Mouse (Mus musculus): Measurements from ENCODE around the gene Lck. TPM values are rescaled to one million over a fixed set of nuclear protein-coding genes. Genes with fewer than 3 reads are reported as not detected.

The Lck gene
- polyA plus RNA-seq, 1 experiment from 2014 or later = 3.1 TPM

DNA sequence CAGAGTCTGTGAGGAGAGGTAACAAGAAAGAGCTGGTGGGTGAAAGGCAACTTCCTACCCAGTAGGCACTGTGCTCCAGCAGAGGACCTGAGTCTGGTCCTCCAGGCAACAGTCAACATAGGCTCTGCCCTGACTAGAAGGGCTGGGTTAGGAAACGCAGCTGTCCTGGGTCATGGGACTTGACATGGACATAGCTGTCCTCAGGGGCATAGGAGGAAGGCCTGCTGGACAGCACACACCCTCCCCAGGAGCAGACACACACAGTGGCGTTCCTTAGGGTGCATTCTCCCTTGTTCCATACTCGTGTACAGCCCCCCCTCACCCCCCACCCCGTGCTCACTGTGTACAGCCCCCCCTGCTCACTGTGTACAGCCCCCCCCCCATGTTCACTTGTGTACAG lies 37.0 kb upstream of the Lck start:
- Histone ChIP-seq H3K4me2 (replicated peaks; ENCODE audit: low read depth) (no peak overlapping the region), H3K9me3 (ENCODE audit: control insufficient read depth) (no peaks in the 10 kb centered on the region)
- WGBS = 58% methylated on average over 4 of the region's 4 CpGs

GRCm38 (mm10) chr4:129610026-129610425 lies 36.6 kb upstream of the Lck start:
- Histone ChIP-seq H3K9me3 (ENCODE audit: control insufficient read depth) (no peaks in the 10 kb centered on the region), H3K4me1 (replicated peaks; ENCODE audit: control insufficient read depth, insufficient read depth, low read length) (no peaks in the 10 kb centered on the region), H3K9ac (ENCODE audit: low read depth, low read length) (no peak overlapping the region), H3K27me3 (replicated peaks; ENCODE audit: control insufficient read depth, insufficient read depth, low read length) (no peaks in the 10 kb centered on the region), H3K36me3 (ENCODE audit: control insufficient read depth, insufficient read depth) (peaks cover 38% of the 10 kb centered on the region), H3K27ac (ENCODE audit: low read depth, low read length) (no peak overlapping the region), H3K4me2 (replicated peaks; ENCODE audit: low read depth) (no peak overlapping the region), H3K4me3 (ENCODE audit: low read depth, low read length) (no peak overlapping the region)
- ATAC-seq = no peak
- 67% methylated on average over 4 of the region's 4 CpGs for WGBS
- TF ChIP-seq CTCF (IDR thresholded peaks at IDR 0.05; ENCODE audit: low read depth) = no peak

More for the DNA sequence above, 37.0 kb upstream of the Lck start:
- no peak for ATAC-seq
- peaks cover 34% of the 10 kb centered on the region for H3K36me3 ChIP-seq (ENCODE audit: control insufficient read depth, insufficient read depth)
- H3K27me3 ChIP-seq (replicated peaks; ENCODE audit: control insufficient read depth, insufficient read depth, low read length) = no peaks in the 10 kb centered on the region
- H3K9ac ChIP-seq (ENCODE audit: low read depth, low read length) = no peak overlapping the region
- no peaks in the 10 kb centered on the region for H3K4me1 ChIP-seq (replicated peaks; ENCODE audit: control insufficient read depth, insufficient read depth, low read length)
- H3K4me3 ChIP-seq (ENCODE audit: low read depth, low read length) = no peak overlapping the region
- no peak overlapping the region for H3K27ac ChIP-seq (ENCODE audit: low read depth, low read length)
- no peak for TF ChIP-seq CTCF (IDR thresholded peaks at IDR 0.05; ENCODE audit: low read depth)

DNA sequence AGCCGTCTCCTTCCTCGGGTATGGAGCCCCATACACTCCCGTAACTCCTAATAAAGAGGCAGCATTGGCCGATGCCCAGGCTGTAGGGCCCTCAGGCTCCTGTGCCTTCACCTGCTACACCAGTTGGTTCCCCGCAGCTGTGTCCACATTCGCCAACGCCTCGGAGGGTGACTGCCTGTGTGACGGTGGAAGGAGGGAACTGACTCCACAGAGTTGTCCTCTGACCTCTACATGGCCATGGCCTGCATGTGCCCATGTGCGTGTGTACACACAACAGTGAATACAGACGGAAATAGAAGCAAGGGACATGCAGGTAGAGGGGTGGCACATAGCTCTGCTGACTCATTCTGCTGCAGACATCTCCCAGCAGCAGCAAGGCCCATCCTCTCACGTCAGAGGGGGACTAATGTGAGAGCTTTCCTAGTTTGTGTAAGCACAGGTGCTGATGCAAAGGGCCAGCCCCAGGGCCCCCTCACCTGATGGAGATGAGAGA lies 35.7 kb upstream of the Lck start:
- ATAC-seq = no peak; the same call in 1 of the 2 replicates
- H3K27ac ChIP-seq (ENCODE audit: low read depth, low read length) = no peak overlapping the region
- no peak overlapping the region for H3K9ac ChIP-seq (ENCODE audit: low read depth, low read length)
- WGBS = 79% methylated on average over 12 of the region's 12 CpGs
- H3K36me3 ChIP-seq (ENCODE audit: control insufficient read depth, insufficient read depth) = peaks cover 45% of the 10 kb centered on the region
- no peak overlapping the region for H3K4me3 ChIP-seq (ENCODE audit: low read depth, low read length)
- H3K9me3 ChIP-seq (ENCODE audit: control insufficient read depth) = no peaks in the 10 kb centered on the region
- TF ChIP-seq CTCF (IDR thresholded peaks at IDR 0.05; ENCODE audit: low read depth) = no peak
- no peaks in the 10 kb centered on the region for H3K27me3 ChIP-seq (replicated peaks; ENCODE audit: control insufficient read depth, insufficient read depth, low read length)
- H3K4me1 ChIP-seq (replicated peaks; ENCODE audit: control insufficient read depth, insufficient read depth, low read length) = no peaks in the 10 kb centered on the region
- H3K4me2 ChIP-seq (replicated peaks; ENCODE audit: low read depth) = no peak overlapping the region

- Histone ChIP-seq H3K4me3 (ENCODE audit: low read depth, low read length) (no peak overlapping the region), H3K9me3 (ENCODE audit: control insufficient read depth) (no peaks in the 10 kb centered on the region), H3K9ac (ENCODE audit: low read depth, low read length) (no peak overlapping the region), H3K27ac (ENCODE audit: low read depth, low read length) (no peak overlapping the region), H3K36me3 (ENCODE audit: control insufficient read depth, insufficient read depth) (peaks cover 50% of the 10 kb centered on the region), H3K27me3 (replicated peaks; ENCODE audit: control insufficient read depth, insufficient read depth, low read length) (no peaks in the 10 kb centered on the region), H3K4me1 (replicated peaks; ENCODE audit: control insufficient read depth, insufficient read depth, low read length) (no peaks in the 10 kb centered on the region), H3K4me2 (replicated peaks; ENCODE audit: low read depth) (no peak overlapping the region)
- TF ChIP-seq CTCF (IDR thresholded peaks at IDR 0.05; ENCODE audit: low read depth) = peak; percentile 97
- ATAC-seq = peak; percentile 76
- WGBS = 28% methylated on average over 7 of the region's 7 CpGs
Measured at GRCm38 (mm10) chr4:129608426-129609025, 35.1 kb upstream of the Lck start.

- no peaks in the 10 kb centered on the region for H3K27me3 ChIP-seq (replicated peaks; ENCODE audit: control insufficient read depth, insufficient read depth, low read length)
- 0 out of 2 replicates have a peak, but pooled peaks cover 12% of the 10 kb centered on the region for H3K4me1 ChIP-seq (replicated peaks; ENCODE audit: control insufficient read depth, insufficient read depth, low read length)
- WGBS = under 1% methylated on average over 74 of the region's 74 CpGs
- peak within 1 kb of the TSS; percentile 68 for H3K27ac ChIP-seq (ENCODE audit: low read depth, low read length)
- H3K4me2 ChIP-seq (replicated peaks; ENCODE audit: low read depth) = peak within 1 kb of the TSS; percentile 90
- peak within 1 kb of the TSS; percentile 100 for H3K4me3 ChIP-seq (ENCODE audit: low read depth, low read length)
- TF ChIP-seq CTCF (IDR thresholded peaks at IDR 0.05; ENCODE audit: low read depth) = peak; percentile 40
- no peaks in the 10 kb centered on the region for H3K9me3 ChIP-seq (ENCODE audit: control insufficient read depth)
- ATAC-seq = peak; percentile 84
- H3K9ac ChIP-seq (ENCODE audit: low read depth, low read length) = peak within 1 kb of the TSS; percentile 89
- H3K36me3 ChIP-seq (ENCODE audit: control insufficient read depth, insufficient read depth) = peaks cover 23% of the 10 kb centered on the region
Measured at GRCm38 (mm10) chr4:129600233-129601158, 27.1 kb upstream of the Lck start, which contains the start of the genes Eif3i and Tmem234. TSS of gene Eif3i (minus strand) at chr4:129600648. TSS of gene Tmem234 (plus strand) at chr4:129600668.

GRCm38 (mm10) chr4:129588865-129589264 lies 15.4 kb upstream of the Lck start:
- Histone ChIP-seq H3K36me3 (ENCODE audit: control insufficient read depth, insufficient read depth) (peaks cover 37% of the 10 kb centered on the region), H3K27ac (ENCODE audit: low read depth, low read length) (no peak overlapping the region), H3K4me1 (replicated peaks; ENCODE audit: control insufficient read depth, insufficient read depth, low read length) (no peaks in the 10 kb centered on the region), H3K4me3 (ENCODE audit: low read depth, low read length) (no peak overlapping the region), H3K9me3 (ENCODE audit: control insufficient read depth) (no peaks in the 10 kb centered on the region), H3K4me2 (replicated peaks; ENCODE audit: low read depth) (no peak overlapping the region), H3K27me3 (replicated peaks; ENCODE audit: control insufficient read depth, insufficient read depth, low read length) (no peaks in the 10 kb centered on the region), H3K9ac (ENCODE audit: low read depth, low read length) (no peak overlapping the region)
- TF ChIP-seq CTCF (IDR thresholded peaks at IDR 0.05; ENCODE audit: low read depth) = no peak
- 67% methylated on average over 4 of the region's 4 CpGs for WGBS
- no peak for ATAC-seq

All from intestine, postnatal 0 days (tissue).